Mouse (Mus musculus) liver, embryonic 14.5 days (tissue): ENCODE measurements at regions not wholly inside any gene's neighbourhood (a gene's known extent, or its start where the extent isn't known, plus 50 kb on each side); places are given as distances from the start of the nearest gene placed in this dataset.
"Not testable (repeated sequence)": the region's sequence is repeated elsewhere in the genome, so short reads cannot be mapped to it uniquely, and the experiment has no call there.

Experiments
- ATAC-seq: fragments of 200-750 bp; cut with Nextera tagmentation; 2 replicates; pipeline ENCODE4 v1.8.0; 2017; ENCODE audit warnings: moderate number of reproducible peaks, mild to moderate bottlenecking, moderate library complexity; ENCODE audit not compliant: insufficient read depth
- DNase-seq, 3 experiments: peaks; one replicate each; pipeline ENCODE4 v3.0.0-alpha.2; 2012 to 2013; ENCODE audit warnings: low read depth in 3 of 3, low spot score in 3 of 3
- H3K27ac ChIP-seq: fragments of 300-500 bp; sonication (generic); 2 replicates; pipeline ENCODE4 v1.5.1; 2014; ENCODE audit warnings: moderate library complexity, mild to moderate bottlenecking, control low read depth, inconsistent platforms
- H3K27me3 ChIP-seq: fragments of 300-500 bp; sonication (generic); 2 replicates; pipeline ENCODE4 v1.6.1; 2014; ENCODE audit warnings: mild to moderate bottlenecking, low read length, moderate library complexity; ENCODE audit not compliant: control insufficient read depth, insufficient read depth
- H3K36me3 ChIP-seq: fragments of 300-500 bp; sonication (generic); replicated peaks from 2 replicates; pipeline ENCODE4 v1.6.1; 2014; ENCODE audit warnings: low read depth; ENCODE audit not compliant: control insufficient read depth, insufficient read depth
- H3K4me1 ChIP-seq, 2 experiments: fragments of 200-500 bp in 1 of 2; fragments of 300-500 bp in 1 of 2; sonication (generic) in 1 of 2; replicated peaks; 2 replicates each; pipeline ENCODE4 v1.6.1; 2012 to 2014; ENCODE audit warnings: antibody characterized with exemption in 1 of 2, inconsistent platforms in 1 of 2, low read length in 1 of 2; ENCODE audit not compliant: control insufficient read depth in 2 of 2, insufficient read depth in 2 of 2
- H3K4me2 ChIP-seq: fragments of 300-500 bp; sonication (generic); 2 replicates; pipeline ENCODE4 v1.6.1; 2014; ENCODE audit warnings: low read depth, mild to moderate bottlenecking, control low read depth, moderate library complexity
- H3K4me3 ChIP-seq, 2 experiments: fragments of 200-500 bp in 1 of 2; fragments of 300-500 bp in 1 of 2; sonication (generic) in 1 of 2; 2 replicates each; pipeline ENCODE4 v1.5.1; 2012 to 2014; ENCODE audit warnings: low read depth in 2 of 2, low read length in 2 of 2, mild to moderate bottlenecking in 2 of 2, control low read depth in 1 of 2, inconsistent platforms in 1 of 2, moderate library complexity in 1 of 2; ENCODE audit not compliant: insufficient read depth in 1 of 2
- H3K9ac ChIP-seq: fragments of 300-500 bp; sonication (generic); replicated peaks from 2 replicates; pipeline ENCODE4 v1.6.1; 2014; ENCODE audit warnings: mild to moderate bottlenecking, control low read depth, moderate library complexity
- H3K9me3 ChIP-seq: fragments of 300-500 bp; sonication (generic); 2 replicates; pipeline ENCODE4 v1.6.1; 2016; ENCODE audit warnings: low read length, mixed read lengths; ENCODE audit not compliant: control insufficient read depth
- CTCF ChIP-seq: IDR thresholded peaks from 2 replicates; pipeline ENCODE4 v1.5.1; 2016; ENCODE audit warnings: antibody characterized with exemption, low read depth, control low read depth
- EP300 ChIP-seq: IDR thresholded peaks from 2 replicates; pipeline ENCODE4 v1.6.1; 2016; ENCODE audit warnings: antibody characterized with exemption, low read depth
- WGBS: fragments of 180-500 bp; shearing (Covaris S2); extraction: QIAGEN DNeasy Blood & Tissue Kit; methylation state at CpG from one replicate; pipeline ENCODE4 v1.1.7; 2014; ENCODE audit not compliant: insufficient replicate concordance; 5-methylcytosine and 5-hydroxymethylcytosine counted together

DNA sequence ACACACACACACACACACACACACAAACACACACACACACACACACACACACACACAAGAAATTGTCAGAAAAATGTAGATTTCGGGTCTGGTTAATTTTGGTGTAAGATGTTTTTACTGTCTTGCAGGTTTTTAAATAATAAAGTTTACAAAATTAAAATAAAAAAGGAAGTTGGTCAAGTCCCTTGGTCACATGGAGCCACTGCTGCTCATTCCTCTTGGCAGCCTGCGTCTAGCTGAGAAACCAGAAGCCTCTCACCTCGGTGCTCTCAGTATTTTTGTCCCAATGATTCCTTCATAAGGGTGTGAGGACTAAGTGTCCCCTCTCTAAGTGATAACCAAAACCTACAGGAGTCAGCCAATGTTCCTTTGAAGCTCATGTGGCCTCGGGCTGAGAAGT lies 76.8 kb upstream of the Smg1 start:
- TF ChIP-seq CTCF (no peak), EP300 (no peak)
- Histone ChIP-seq H3K27ac (no peak overlapping the region), H3K4me1 (peaks cover 0 to 6% of the 10 kb centered on the region in 2 experiments; a peak in 1 of 4 replicates), H3K9ac (no peak overlapping the region), H3K36me3 (no peaks in the 10 kb centered on the region), H3K4me2 (no peak overlapping the region), H3K27me3 (no peaks in the 10 kb centered on the region), H3K4me3 (no peak overlapping the region), H3K9me3 (no peaks in the 10 kb centered on the region)
- DNase-seq (no peak), ATAC-seq (no peak)
- WGBS = 45% methylated on average over 4 of the region's 4 CpGs

DNA sequence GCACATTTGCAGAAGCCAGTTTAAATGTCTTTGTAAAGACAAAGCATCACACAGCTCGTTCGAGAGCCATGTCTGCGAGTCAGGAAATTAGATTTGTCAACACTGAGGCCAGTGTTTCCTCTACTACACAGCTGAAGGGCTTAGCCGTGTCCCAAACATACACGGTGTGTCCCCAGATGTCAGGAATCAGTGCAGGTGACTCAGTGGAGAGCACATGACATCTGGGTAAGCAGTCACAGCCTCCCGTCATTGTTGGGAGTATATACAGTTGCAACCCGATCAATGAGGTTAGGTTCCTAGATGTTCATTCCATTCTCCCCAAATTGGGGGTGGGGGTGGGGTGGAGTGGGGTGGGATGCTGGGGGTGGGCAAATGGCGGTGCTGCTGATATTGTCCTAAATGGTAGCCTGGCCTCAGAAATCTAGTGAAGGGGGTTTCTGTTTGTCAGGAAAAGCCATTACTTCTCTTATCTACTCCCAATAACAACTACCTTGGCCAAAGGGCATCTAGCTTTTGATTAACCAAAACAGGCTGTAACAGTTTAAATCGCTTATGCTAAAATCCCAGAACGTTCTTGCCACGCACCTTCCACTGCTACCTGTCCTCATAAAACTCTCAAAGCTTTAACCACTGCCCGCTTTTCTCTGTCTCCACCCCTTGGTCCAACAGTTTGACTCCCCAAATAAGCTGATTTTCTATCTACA lies 75.1 kb upstream of the Smg1 start:
- Histone ChIP-seq H3K9ac (no peak overlapping the region), H3K27me3 (no peaks in the 10 kb centered on the region), H3K36me3 (no peaks in the 10 kb centered on the region), H3K4me3 (no peak overlapping the region), H3K4me2 (peak overlapping the region; percentile 11; the same call in 1 of the 2 replicates), H3K4me1 (peaks cover 0 to 6% of the 10 kb centered on the region in 2 experiments; a peak in 1 of 4 replicates), H3K9me3 (no peaks in the 10 kb centered on the region), H3K27ac (no peak overlapping the region)
- WGBS = 42% methylated on average over 12 of the region's 12 CpGs
- ATAC-seq = peak; percentile 37; the same call in 1 of the 2 replicates
- DNase-seq = no peak
- no peak for TF ChIP-seq EP300
- TF ChIP-seq CTCF = no peak

DNA sequence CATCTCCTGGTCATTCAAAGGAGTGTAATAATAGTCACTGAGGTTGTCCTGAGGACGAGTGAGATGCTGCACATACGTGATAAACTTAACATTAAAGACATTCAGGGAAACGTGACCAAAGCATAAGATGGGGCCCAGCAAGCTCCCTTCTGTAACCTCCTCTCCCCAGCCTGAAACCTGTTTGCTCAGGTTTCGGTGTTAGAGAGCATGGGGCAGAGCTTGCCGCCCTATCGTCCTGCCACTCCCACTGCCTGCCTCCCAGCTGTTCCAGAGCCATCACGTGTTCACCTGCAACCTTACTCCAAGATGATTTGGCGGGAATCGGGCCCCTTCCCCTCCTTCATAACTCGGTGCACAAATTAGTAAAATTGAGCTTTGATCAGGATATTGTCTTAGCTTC lies 71.4 kb upstream of the Smg1 start:
- not testable (repeated sequence) for H3K4me1 ChIP-seq, H3K9ac ChIP-seq, H3K27ac ChIP-seq, H3K36me3 ChIP-seq, H3K4me3 ChIP-seq, H3K27me3 ChIP-seq, DNase-seq, H3K4me2 ChIP-seq, H3K9me3 ChIP-seq, ATAC-seq
- 44% methylated on average over 10 of the region's 10 CpGs for WGBS

DNA sequence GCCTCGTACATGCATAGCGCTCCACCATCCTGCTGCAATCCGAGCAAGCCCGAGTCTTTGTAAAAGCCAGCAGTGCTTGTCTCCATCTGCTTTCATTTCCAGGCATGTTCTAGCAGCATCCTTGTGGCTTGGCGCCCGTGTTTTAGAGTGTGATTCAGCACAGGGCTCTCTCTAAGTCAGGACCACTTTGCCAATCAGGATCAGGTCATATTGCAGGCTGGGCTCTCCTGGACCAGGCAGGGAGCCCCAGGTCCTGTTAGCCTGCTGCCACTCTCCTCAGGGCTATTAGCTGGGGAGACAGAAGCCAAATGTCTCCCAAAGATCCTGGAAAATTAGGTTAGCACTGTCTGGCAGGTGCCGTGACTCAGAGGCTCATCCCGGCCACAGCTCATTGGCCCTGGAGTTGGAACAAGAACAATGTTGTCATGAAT lies 70.8 kb upstream of the Smg1 start:
- Histone ChIP-seq H3K4me1 (0 out of 4 replicates have a peak, but pooled peaks cover 0 to 6% of the 10 kb centered on the region in 2 experiments), H3K27ac (no peak overlapping the region), H3K27me3 (no peaks in the 10 kb centered on the region), H3K4me2 (no peak overlapping the region), H3K36me3 (no peaks in the 10 kb centered on the region), H3K9me3 (no peaks in the 10 kb centered on the region), H3K4me3 (no peak overlapping the region), H3K9ac (no peak overlapping the region)
- WGBS = 61% methylated on average over 8 of the region's 8 CpGs
- DNase-seq (no peak), ATAC-seq (no peak)
- TF ChIP-seq EP300 (no peak), CTCF (no peak)

DNA sequence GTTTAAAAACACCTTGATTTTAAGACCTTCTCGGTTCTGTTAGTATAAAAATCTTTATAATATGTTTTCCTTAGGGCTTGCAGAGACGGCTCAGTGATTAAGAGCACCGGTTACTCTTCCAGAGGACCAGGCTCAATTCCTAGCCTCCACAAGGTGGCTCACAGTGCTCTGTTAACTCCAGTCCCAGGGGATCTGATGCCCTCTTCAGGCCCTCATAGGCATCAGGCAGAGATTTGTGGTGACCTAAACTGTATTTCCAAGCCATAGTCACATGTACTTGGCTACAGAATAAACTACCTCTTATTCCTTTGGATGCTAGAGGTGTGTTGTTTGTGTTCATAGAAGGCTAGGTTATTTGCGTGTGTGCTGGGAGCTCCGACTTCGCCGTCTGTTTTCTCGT lies 70.3 kb upstream of the Smg1 start:
- Histone ChIP-seq H3K4me3 (no peak overlapping the region), H3K9ac (no peak overlapping the region), H3K36me3 (no peaks in the 10 kb centered on the region), H3K27ac (no peak overlapping the region), H3K9me3 (no peaks in the 10 kb centered on the region), H3K4me2 (no peak overlapping the region), H3K27me3 (no peaks in the 10 kb centered on the region), H3K4me1 (0 out of 4 replicates have a peak, but pooled peaks cover 0 to 4% of the 10 kb centered on the region in 2 experiments)
- no peak for TF ChIP-seq EP300
- peak; percentile 28; the same call in 1 of the 2 replicates for TF ChIP-seq CTCF
- no peak for ATAC-seq
- WGBS = 57% methylated on average over 8 of the region's 8 CpGs
- DNase-seq = no peak
